Mouse (Mus musculus): ENCODE data around the gene Fscn2.
"Not testable (repeated sequence)": the region's sequence is repeated elsewhere in the genome, so short reads cannot be mapped to it uniquely, and the experiment has no call there.

Gene Fscn2

GRCm38 (mm10) chr11:120339978-120340513, 21.3 kb upstream of the Fscn2 start:
- Histone ChIP-seq H3K27me3 (ENCODE audit: control insufficient read depth, insufficient read depth, low read length, poor library complexity, severe bottlenecking) (no peaks in the 10 kb centered on the region), H3K36me3 (ENCODE audit: control insufficient read depth, insufficient read depth, low read length, poor library complexity, severe bottlenecking) (peaks cover 1% of the 10 kb centered on the region)
- no peak for DNase-seq (ENCODE audit: low read depth, low spot score)

DNA sequence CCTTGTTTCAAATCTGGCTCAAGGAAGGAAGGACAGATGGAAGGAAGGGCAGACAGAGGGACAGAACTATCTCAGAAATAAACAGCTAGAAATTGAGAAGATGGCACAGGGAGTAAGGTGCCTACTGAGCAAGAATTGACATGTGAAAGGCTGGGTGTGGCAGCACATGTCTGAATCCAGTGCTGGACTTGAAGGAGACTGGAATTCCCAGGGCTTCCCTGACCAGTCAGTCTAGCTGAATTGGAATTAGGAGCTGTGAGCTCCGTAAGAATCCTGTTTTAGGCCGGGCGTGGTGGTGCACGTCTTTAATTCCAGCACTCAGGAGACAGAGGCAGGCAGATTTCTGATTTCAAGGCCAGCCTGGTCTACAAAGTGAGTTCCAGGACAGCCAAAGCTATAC, 19.7 kb upstream of the Fscn2 start:
- Histone ChIP-seq H3K27me3 (ENCODE audit: control insufficient read depth, insufficient read depth, low read length, poor library complexity, severe bottlenecking) (no peaks in the 10 kb centered on the region), H3K36me3 (ENCODE audit: control insufficient read depth, insufficient read depth, low read length, poor library complexity, severe bottlenecking) (peaks cover 7% of the 10 kb centered on the region)
- DNase-seq (ENCODE audit: low read depth, low spot score), result no peak

- no peaks in the 10 kb centered on the region for H3K27me3 ChIP-seq (ENCODE audit: control insufficient read depth, insufficient read depth, low read length, poor library complexity, severe bottlenecking)
- peaks cover 11% of the 10 kb centered on the region for H3K36me3 ChIP-seq (ENCODE audit: control insufficient read depth, insufficient read depth, low read length, poor library complexity, severe bottlenecking)
- DNase-seq (ENCODE audit: low read depth, low spot score), result no peak
Measured at GRCm38 (mm10) chr11:120342656-120343160, 18.6 kb upstream of the Fscn2 start.

- DNase-seq (ENCODE audit: low read depth, low spot score), result no peak
- H3K36me3 ChIP-seq (ENCODE audit: control insufficient read depth, insufficient read depth, low read length, poor library complexity, severe bottlenecking), result peaks cover 11% of the 10 kb centered on the region
Measured at GRCm38 (mm10) chr11:120343519-120344309, 17.6 kb upstream of the Fscn2 start.

DNA sequence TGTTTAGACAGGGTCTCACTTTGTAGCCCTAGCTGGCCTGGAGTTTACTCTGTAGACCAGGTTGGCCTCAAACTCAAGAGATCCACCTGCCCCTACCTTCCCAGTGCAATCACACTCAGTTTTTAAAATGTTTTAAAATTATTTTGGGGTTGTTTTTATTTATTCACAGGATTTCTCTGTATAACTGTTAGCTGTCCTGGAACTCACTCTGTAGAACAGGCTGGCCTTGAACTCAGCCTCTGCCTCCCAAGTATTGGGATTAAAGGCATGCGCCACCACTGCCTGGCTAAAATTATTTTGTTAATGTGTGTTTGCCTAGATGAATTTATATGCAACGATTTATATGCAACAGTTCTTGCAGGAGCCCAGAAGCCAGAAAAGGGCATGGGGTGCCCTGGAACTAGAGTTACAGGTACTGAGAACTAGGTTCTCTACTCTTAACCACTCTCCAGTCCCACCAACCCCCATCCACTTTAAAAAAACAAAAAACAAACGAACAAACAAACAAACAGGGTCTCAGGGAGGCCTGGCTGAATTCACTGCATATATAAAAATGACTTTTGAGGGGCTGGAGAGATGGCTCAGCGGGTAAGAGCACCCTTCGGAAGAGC, 16.9 kb upstream of the Fscn2 start:
- Histone ChIP-seq H3K27me3 (ENCODE audit: control insufficient read depth, insufficient read depth, low read length, poor library complexity, severe bottlenecking) (no peaks in the 10 kb centered on the region), H3K36me3 (ENCODE audit: control insufficient read depth, insufficient read depth, low read length, poor library complexity, severe bottlenecking) (peaks cover 11% of the 10 kb centered on the region)
- DNase-seq (ENCODE audit: low read depth, low spot score), result no peak

More at GRCm38 (mm10) chr11:120343519-120344309, 17.6 kb upstream of the Fscn2 start:
- no peaks in the 10 kb centered on the region for H3K27me3 ChIP-seq (ENCODE audit: control insufficient read depth, insufficient read depth, low read length, poor library complexity, severe bottlenecking)

GRCm38 (mm10) chr11:120345067-120345681, 16.2 kb upstream of the Fscn2 start:
- Histone ChIP-seq H3K36me3 (ENCODE audit: control insufficient read depth, insufficient read depth, low read length, poor library complexity, severe bottlenecking) (peaks cover 11% of the 10 kb centered on the region), H3K27me3 (ENCODE audit: control insufficient read depth, insufficient read depth, low read length, poor library complexity, severe bottlenecking) (no peaks in the 10 kb centered on the region)
- DNase-seq (ENCODE audit: low read depth, low spot score), result no peak

DNA sequence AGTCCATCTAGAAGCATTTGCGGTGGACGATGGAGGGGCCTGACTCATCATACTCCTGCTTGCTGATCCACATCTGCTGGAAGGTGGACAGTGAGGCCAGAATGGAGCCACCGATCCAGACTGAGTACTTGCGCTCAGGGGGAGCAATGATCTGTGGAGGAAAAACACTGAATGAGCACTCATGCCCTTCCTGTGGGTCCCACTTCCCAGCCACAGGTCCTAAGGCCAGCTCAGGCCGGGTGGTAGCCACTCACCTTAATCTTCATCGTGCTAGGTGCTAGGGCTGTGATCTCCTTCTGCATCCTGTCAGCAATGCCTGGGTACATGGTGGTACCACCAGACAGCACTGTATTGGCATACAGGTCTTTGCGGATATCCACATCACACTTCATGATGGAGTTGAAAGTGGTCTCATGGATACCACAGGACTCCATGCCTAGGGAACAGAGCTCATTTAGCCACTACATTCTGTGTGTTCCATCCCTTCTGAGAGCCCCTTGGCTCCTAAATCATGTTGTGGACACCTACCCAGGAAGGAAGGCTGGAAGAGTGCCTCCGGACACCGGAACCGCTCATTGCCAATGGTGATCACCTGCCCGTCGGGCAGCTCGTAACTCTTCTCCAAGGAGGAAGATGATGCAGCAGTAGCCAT, 14.8 kb upstream of the Fscn2 start:
- H3K36me3 ChIP-seq (ENCODE audit: control insufficient read depth, insufficient read depth, low read length, poor library complexity, severe bottlenecking), result peaks cover 11% of the 10 kb centered on the region
- H3K27me3 ChIP-seq (ENCODE audit: control insufficient read depth, insufficient read depth, low read length, poor library complexity, severe bottlenecking); DNase-seq (ENCODE audit: low read depth, low spot score): not testable (repeated sequence)

DNA sequence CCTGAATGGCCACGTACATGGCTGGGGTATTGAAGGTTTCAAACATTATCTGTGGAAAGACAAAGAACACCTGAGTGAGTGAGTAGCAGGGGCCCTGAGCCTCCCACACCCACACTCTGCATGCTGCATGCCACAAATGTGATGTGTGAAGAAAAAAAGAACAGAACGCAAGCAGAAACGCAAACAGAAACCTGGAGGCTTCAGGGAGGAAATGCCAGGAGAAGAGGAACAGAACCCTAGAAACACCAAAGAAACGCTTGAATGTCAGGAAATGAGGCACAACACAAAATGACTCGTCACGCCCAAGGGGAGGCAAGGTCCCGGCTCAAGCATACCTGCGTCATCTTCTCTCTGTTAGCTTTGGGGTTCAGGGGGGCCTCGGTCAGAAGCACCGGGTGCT, 14.0 kb upstream of the Fscn2 start:
- Histone ChIP-seq H3K36me3 (ENCODE audit: control insufficient read depth, insufficient read depth, low read length, poor library complexity, severe bottlenecking) (peaks cover 11% of the 10 kb centered on the region), H3K27me3 (ENCODE audit: control insufficient read depth, insufficient read depth, low read length, poor library complexity, severe bottlenecking) (no peaks in the 10 kb centered on the region)
- peak; percentile 65 for DNase-seq (ENCODE audit: low read depth, low spot score)

DNA sequence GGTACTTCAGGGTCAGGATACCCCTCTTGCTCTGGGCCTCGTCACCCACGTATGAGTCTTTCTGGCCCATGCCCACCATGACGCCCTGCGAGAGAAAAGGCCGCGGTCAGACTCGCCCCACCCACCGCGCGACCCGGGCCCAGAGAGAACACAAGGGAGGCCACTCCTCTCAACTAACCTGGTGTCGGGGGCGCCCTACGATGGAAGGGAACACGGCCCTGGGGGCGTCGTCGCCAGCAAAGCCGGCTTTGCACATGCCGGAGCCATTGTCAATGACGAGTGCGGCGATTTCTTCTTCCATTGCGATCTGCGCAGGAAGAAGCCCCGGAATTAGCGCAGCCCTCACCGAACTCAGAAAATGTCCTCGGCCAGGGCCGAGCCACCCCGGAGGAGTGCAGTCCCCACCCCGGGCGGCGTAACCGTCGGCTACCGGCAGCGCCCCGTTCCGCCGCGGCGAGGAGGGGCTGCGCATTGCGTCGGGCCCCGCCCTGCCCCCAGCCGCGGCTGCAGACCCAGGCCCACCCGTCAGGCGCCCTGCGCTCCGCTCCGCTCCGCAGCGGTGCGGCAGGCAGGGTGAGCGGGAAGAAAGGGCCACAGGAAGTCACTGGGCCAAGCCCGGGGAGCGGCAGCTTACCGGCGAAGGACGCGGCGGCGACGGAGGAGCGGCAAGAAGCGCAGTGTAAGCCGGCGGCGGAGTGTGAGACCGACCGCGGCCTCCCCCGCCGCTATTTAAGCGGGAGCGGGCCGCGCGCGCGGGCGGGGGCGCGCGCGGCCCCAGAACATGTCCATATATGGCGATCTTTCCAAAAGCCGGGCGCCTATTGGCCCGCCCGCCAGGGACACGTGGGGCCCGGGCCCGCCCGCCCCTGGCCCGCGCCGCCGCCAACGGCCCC, 13.3 kb upstream of the Fscn2 start, which contains the start of gene Actg1:
Gene Actg1, minus strand, starts transcription at position 752 of the 893 bp plus-strand sequence.
- Histone ChIP-seq H3K36me3 (ENCODE audit: control insufficient read depth, insufficient read depth, low read length, poor library complexity, severe bottlenecking) (peaks cover 11% of the 10 kb centered on the region), H3K27me3 (ENCODE audit: control insufficient read depth, insufficient read depth, low read length, poor library complexity, severe bottlenecking) (no peaks in the 10 kb centered on the region)
- peak; percentile 89 for DNase-seq (ENCODE audit: low read depth, low spot score)

GRCm38 (mm10) chr11:120348684-120349370, 12.5 kb upstream of the Fscn2 start:
- H3K36me3 ChIP-seq (ENCODE audit: control insufficient read depth, insufficient read depth, low read length, poor library complexity, severe bottlenecking), result peaks cover 11% of the 10 kb centered on the region
- no peak for DNase-seq (ENCODE audit: low read depth, low spot score)

GRCm38 (mm10) chr11:120349371-120349985, 11.9 kb upstream of the Fscn2 start:
- no peak for DNase-seq (ENCODE audit: low read depth, low spot score)
- Histone ChIP-seq H3K27me3 (ENCODE audit: control insufficient read depth, insufficient read depth, low read length, poor library complexity, severe bottlenecking) (no peaks in the 10 kb centered on the region), H3K36me3 (ENCODE audit: control insufficient read depth, insufficient read depth, low read length, poor library complexity, severe bottlenecking) (peaks cover 11% of the 10 kb centered on the region)

More at GRCm38 (mm10) chr11:120348684-120349370, 12.5 kb upstream of the Fscn2 start:
- no peaks in the 10 kb centered on the region for H3K27me3 ChIP-seq (ENCODE audit: control insufficient read depth, insufficient read depth, low read length, poor library complexity, severe bottlenecking)

- Histone ChIP-seq H3K27me3 (ENCODE audit: control insufficient read depth, insufficient read depth, low read length, poor library complexity, severe bottlenecking) (no peaks in the 10 kb centered on the region), H3K36me3 (ENCODE audit: control insufficient read depth, insufficient read depth, low read length, poor library complexity, severe bottlenecking) (peaks cover 9% of the 10 kb centered on the region)
- peak; percentile 85 for DNase-seq (ENCODE audit: low read depth, low spot score)
Measured at GRCm38 (mm10) chr11:120349986-120350702, 11.2 kb upstream of the Fscn2 start.
